Mouse (Mus musculus) myocyte (in vitro differentiated cells): ENCODE measurements around the gene Morn3. TPM values are rescaled to one million over a fixed set of nuclear protein-coding genes. Genes with fewer than 3 reads are reported as not detected.

Experiments
- H3K27me3 ChIP-seq: one replicate; pipeline ENCODE4 v1.6.1; 2011; ENCODE audit not compliant: control insufficient read depth, insufficient read depth, insufficient read length
- H3K36me3 ChIP-seq: one replicate; pipeline ENCODE4 v1.6.1; 2011; ENCODE audit not compliant: control insufficient read depth, insufficient read depth
- H3K4me2 ChIP-seq: one replicate; pipeline ENCODE4 v1.6.1; 2011; ENCODE audit warnings: low read depth, control low read depth
- H3K4me3 ChIP-seq: one replicate; pipeline ENCODE4 v1.5.1; 2011; ENCODE audit warnings: mild to moderate bottlenecking, control low read depth, moderate library complexity
- H3K79me2 ChIP-seq: one replicate; pipeline ENCODE4 v1.6.1; 2011; ENCODE audit not compliant: control insufficient read depth, insufficient read depth
- H3ac ChIP-seq: one replicate; pipeline ENCODE4 v1.6.1; 2011; ENCODE audit not compliant: control insufficient read depth, insufficient read length
- CEBPB ChIP-seq: IDR thresholded peaks from 2 replicates; pipeline ENCODE4 v1.6.1; 2011; ENCODE audit warnings: mild to moderate bottlenecking, moderate library complexity; ENCODE audit not compliant: poor library complexity, insufficient read depth, severe bottlenecking
- E2F4 ChIP-seq: IDR thresholded peaks from one replicate; pipeline ENCODE4 v1.6.1; 2011; ENCODE audit warnings: mild to moderate bottlenecking, control low read depth, moderate library complexity; ENCODE audit not compliant: insufficient read depth
- MAX ChIP-seq: IDR thresholded peaks from one replicate; pipeline ENCODE4 v1.6.1; 2011; ENCODE audit warnings: low read depth, mild to moderate bottlenecking, control low read depth
- MYOD1 ChIP-seq, 3 experiments: IDR thresholded peaks; one replicate each; pipeline ENCODE4 v1.6.1; 2011; ENCODE audit warnings: control low read depth in 2 of 3, low read depth in 2 of 3, mild to moderate bottlenecking in 2 of 3, moderate library complexity in 1 of 3; ENCODE audit not compliant: insufficient read length in 2 of 3, control insufficient read depth in 1 of 3
- MYOG ChIP-seq, 3 experiments: IDR thresholded peaks; one replicate each; pipeline ENCODE4 v1.6.1; 2011; ENCODE audit warnings: control low read depth in 2 of 3, low read depth in 2 of 3, mild to moderate bottlenecking in 2 of 3; ENCODE audit not compliant: insufficient read length in 2 of 3, control insufficient read depth in 1 of 3, insufficient read depth in 1 of 3
- POLR2A ChIP-seq: IDR thresholded peaks from one replicate; pipeline ENCODE4 v1.6.1; 2011; ENCODE audit warnings: low read depth, mild to moderate bottlenecking, control low read depth, moderate library complexity; ENCODE audit not compliant: insufficient read length
- POLR2AphosphoS2 ChIP-seq: IDR thresholded peaks from one replicate; pipeline ENCODE4 v1.6.1; 2011; ENCODE audit warnings: low read depth, control low read depth; ENCODE audit not compliant: insufficient read length
- REST ChIP-seq: IDR thresholded peaks from one replicate; pipeline ENCODE4 v1.6.1; 2011; ENCODE audit warnings: mild to moderate bottlenecking, control low read depth, moderate library complexity; ENCODE audit not compliant: insufficient read depth, insufficient read length
- SRF ChIP-seq: IDR thresholded peaks from one replicate; pipeline ENCODE4 v1.6.1; 2011; ENCODE audit warnings: low read depth; ENCODE audit not compliant: control insufficient read depth, insufficient read length
- TCF12 ChIP-seq: IDR thresholded peaks from one replicate; pipeline ENCODE4 v1.6.1; 2011; ENCODE audit warnings: mild to moderate bottlenecking, control low read depth; ENCODE audit not compliant: poor library complexity, insufficient read depth, severe bottlenecking
- TCF3 ChIP-seq: IDR thresholded peaks from one replicate; pipeline ENCODE4 v1.6.1; 2011; ENCODE audit warnings: low read depth, control low read depth; ENCODE audit not compliant: insufficient read length
- USF1 ChIP-seq: IDR thresholded peaks from one replicate; pipeline ENCODE4 v1.6.1; 2011; ENCODE audit warnings: low read depth, mild to moderate bottlenecking, control low read depth, moderate library complexity
- polyA plus RNA-seq: library from polyadenylated mRNA; unstranded; fragments of >200 nt; fragmentation: generic; extraction: Trizol; gene quantifications from one replicate; pipeline ENCODE4 v1.2.1, GENCODE M21; 2012; ENCODE audit warnings: missing spikeins

Gene Morn3
- polyA plus RNA-seq, 1 experiment, result not detected

- no peak overlapping the region for H3K4me3 ChIP-seq
- H3K79me2 ChIP-seq, result no peaks in the 10 kb centered on the region
- no peaks in the 10 kb centered on the region for H3K27me3 ChIP-seq
- no peak overlapping the region for H3ac ChIP-seq
- H3K36me3 ChIP-seq, result no peaks in the 10 kb centered on the region
- TF ChIP-seq TCF3 (no peak), TCF12 (no peak), SRF (no peak)
- peak overlapping the region; percentile 63 for H3K4me2 ChIP-seq
Observed at GRCm38 (mm10) chr5:123060706-123061401, 14.0 kb upstream of the Morn3 start.

GRCm38 (mm10) chr5:123059757-123060520, 13.1 kb upstream of the Morn3 start:
- no peaks in the 10 kb centered on the region for H3K36me3 ChIP-seq
- no peak overlapping the region for H3K4me3 ChIP-seq
- no peaks in the 10 kb centered on the region for H3K79me2 ChIP-seq
- H3ac ChIP-seq, result no peak overlapping the region
- peak overlapping the region; percentile 63 for H3K4me2 ChIP-seq
- TF ChIP-seq MYOG (IDR thresholded peaks at IDR 0.05; ENCODE audit: control insufficient read depth in 1 of 3, insufficient read depth in 1 of 3, insufficient read length in 2 of 3, low read depth in 2 of 3) (peak in 2 of 3 experiments; percentile 70 to 81), SRF (no peak), REST (no peak), MYOD1 (IDR thresholded peaks at IDR 0.05; ENCODE audit: control insufficient read depth in 1 of 3, insufficient read length in 2 of 3, low read depth in 2 of 3) (peak; percentile 58 to 77 (median 63)), TCF12 (peak; percentile 14)
- H3K27me3 ChIP-seq, result no peaks in the 10 kb centered on the region

GRCm38 (mm10) chr5:123058251-123059102, 11.7 kb upstream of the Morn3 start:
- H3ac ChIP-seq, result no peak overlapping the region
- no peaks in the 10 kb centered on the region for H3K27me3 ChIP-seq
- peak overlapping the region; percentile 89 for H3K4me2 ChIP-seq
- TF ChIP-seq E2F4 (no peak), POLR2AphosphoS2 (no peak)
- peak overlapping the region; percentile 26 for H3K4me3 ChIP-seq
- H3K36me3 ChIP-seq, result no peaks in the 10 kb centered on the region
- H3K79me2 ChIP-seq, result no peaks in the 10 kb centered on the region

GRCm38 (mm10) chr5:123057366-123058250, 10.8 kb upstream of the Morn3 start:
- H3K79me2 ChIP-seq, result no peaks in the 10 kb centered on the region
- H3K27me3 ChIP-seq, result no peaks in the 10 kb centered on the region
- H3K4me2 ChIP-seq, result peak overlapping the region; percentile 89
- peak overlapping the region; percentile 26 for H3K4me3 ChIP-seq
- H3ac ChIP-seq, result no peak overlapping the region
- TF ChIP-seq POLR2A (peak; percentile 88), REST (no peak), POLR2AphosphoS2 (peak; percentile 90), USF1 (peak; percentile 93)
- no peaks in the 10 kb centered on the region for H3K36me3 ChIP-seq

GRCm38 (mm10) chr5:123051736-123052135, 4.9 kb upstream of the Morn3 start:
- Histone ChIP-seq H3ac (no peak overlapping the region), H3K36me3 (no peaks in the 10 kb centered on the region), H3K79me2 (no peaks in the 10 kb centered on the region), H3K4me2 (no peak overlapping the region), H3K4me3 (no peak overlapping the region), H3K27me3 (no peaks in the 10 kb centered on the region)
- TF ChIP-seq REST, result no peak
- TF ChIP-seq CEBPB, result no peak
- TF ChIP-seq SRF, result no peak
- TF ChIP-seq POLR2A, result no peak
- no peak for TF ChIP-seq TCF3
- TF ChIP-seq USF1, result no peak
- no peak for TF ChIP-seq TCF12
- no peak for TF ChIP-seq E2F4
- no peak for TF ChIP-seq MAX
- TF ChIP-seq MYOD1 (IDR thresholded peaks at IDR 0.05; ENCODE audit: control insufficient read depth in 1 of 3, insufficient read length in 2 of 3, low read depth in 2 of 3), result no peak
- no peak for TF ChIP-seq POLR2AphosphoS2
- TF ChIP-seq MYOG (IDR thresholded peaks at IDR 0.05; ENCODE audit: control insufficient read depth in 1 of 3, insufficient read depth in 1 of 3, insufficient read length in 2 of 3, low read depth in 2 of 3), result no peak
